ENCODE assay signal across 16 mouse cellular contexts in genomic region chr16:77760479-77760878, GRCm38 (mm10).
DNase-seq lines count a peak whose midpoint lies in the region; ATAC-seq and TF ChIP-seq lines count a peak whose summit lies in the region.
"Had no signal": no experiment of that assay in that cellular context is flagged by ENCODE, and none has a peak within 500 bp of the region (broad histone marks: within the 10 kb centered on the region; RNA-seq: fewer than 3 reads in every experiment).

No protein-coding gene starts in this region.

- peak overlapping the region; percentile 87 for H3K27ac ChIP-seq in forebrain, postnatal 0 days (ENCODE audit: low read depth, low read length)
- H3K27ac ChIP-seq in midbrain, embryonic 15.5 days = peak overlapping the region; percentile 78
- H3K27ac ChIP-seq in heart, adult 2 months = no peak overlapping the region
- H3K27ac ChIP-seq: embryonic facial prominence, embryonic 15.5 days; heart, embryonic 13.5 days; liver, embryonic 12.5 days had no signal

- no peak overlapping the region for H3K4me3 ChIP-seq in forebrain, postnatal 0 days (ENCODE audit: low read depth, low read length)
- no peak overlapping the region for H3K4me3 ChIP-seq in midbrain, embryonic 15.5 days
- H3K4me3 ChIP-seq in heart, adult 2 months = no peak overlapping the region
- H3K4me3 ChIP-seq: embryonic facial prominence, embryonic 15.5 days; heart, embryonic 13.5 days; liver, embryonic 12.5 days had no signal

- TF ChIP-seq CTCF in forebrain, postnatal 0 days (IDR thresholded peaks at IDR 0.05; ENCODE audit: low read depth) = no peak
- no peak for TF ChIP-seq CTCF in heart, adult 2 months (IDR thresholded peaks at IDR 0.05)

- ATAC-seq in frontal cortex, adult (ENCODE audit: low TSS enrichment) = peak; percentile 43; the same call in 1 of the 2 replicates
- peak; percentile 35 for ATAC-seq in forebrain, postnatal 0 days
- ATAC-seq in midbrain, embryonic 15.5 days (replicated peaks) = no peak
- ATAC-seq: liver, embryonic 12.5 days; lung, postnatal 0 days had no signal

- no peaks in the 10 kb centered on the region for H3K27me3 ChIP-seq in forebrain, postnatal 0 days (ENCODE audit: insufficient read depth, low read length)
- no peaks in the 10 kb centered on the region for H3K27me3 ChIP-seq in midbrain, embryonic 15.5 days (replicated peaks)
- no peaks in the 10 kb centered on the region for H3K27me3 ChIP-seq in heart, adult 2 months (ENCODE audit: control insufficient read depth, insufficient read depth, low read length)
- H3K27me3 ChIP-seq: embryonic facial prominence, embryonic 15.5 days; heart, embryonic 13.5 days; liver, embryonic 12.5 days had no signal

- 56% methylated on average over 4 of the region's 4 CpGs for WGBS in forebrain, postnatal 0 days
- WGBS in midbrain, embryonic 15.5 days = 78% methylated on average over 4 of the region's 4 CpGs
- 73% methylated on average over 4 of the region's 4 CpGs for WGBS in heart, adult 2 months

- no peak for TF ChIP-seq POLR2A in heart, adult 2 months (IDR thresholded peaks at IDR 0.05; ENCODE audit: insufficient read depth, low read depth, low read length)

- no peaks in the 10 kb centered on the region for H3K36me3 ChIP-seq in forebrain, postnatal 0 days (ENCODE audit: insufficient read depth)
- H3K36me3 ChIP-seq in midbrain, embryonic 15.5 days (replicated peaks) = no peaks in the 10 kb centered on the region
- H3K36me3 ChIP-seq in heart, adult 2 months (ENCODE audit: control insufficient read depth, insufficient read depth, low read length) = no peaks in the 10 kb centered on the region
- H3K36me3 ChIP-seq: embryonic facial prominence, embryonic 15.5 days; heart, embryonic 13.5 days; liver, embryonic 12.5 days had no signal

- peak overlapping the region; percentile 41; the same call in 1 of the 2 replicates for H3K4me2 ChIP-seq in forebrain, postnatal 0 days (ENCODE audit: low read depth)
- no peak overlapping the region for H3K4me2 ChIP-seq in midbrain, embryonic 15.5 days
- H3K4me2 ChIP-seq: embryonic facial prominence, embryonic 15.5 days; heart, embryonic 13.5 days; liver, embryonic 12.5 days had no signal

- no peak for DNase-seq in frontal cortex, postnatal 14 days (ENCODE audit: low spot score in 2 of 2)
- DNase-seq in cerebellum, adult 18-20 months = peak; percentile 9 to 11
- peak; percentile 43 for DNase-seq in forebrain, postnatal 0 days
- DNase-seq in heart, adult 2 months = no peak
- no peak for DNase-seq in kidney, postnatal 25 days
- no peak for DNase-seq in heart, adult 11 months
- DNase-seq: adrenal gland, postnatal 25 days; B cell, adult 2 months; kidney, postnatal 10 days; thymus, postnatal 36 days had no signal

- intact Hi-C loops in heart, adult 2 months (cut with DNase I) = no loop called here

- H3K9me3 ChIP-seq in forebrain, postnatal 0 days (ENCODE audit: low read length) = no peaks in the 10 kb centered on the region
- no peaks in the 10 kb centered on the region for H3K9me3 ChIP-seq in midbrain, embryonic 15.5 days
- H3K9me3 ChIP-seq: embryonic facial prominence, embryonic 15.5 days; heart, embryonic 13.5 days; liver, embryonic 12.5 days had no signal

- 0 out of 2 replicates have a peak overlapping the region, but pooled peaks have one; percentile 0 for H3K9ac ChIP-seq in forebrain, postnatal 0 days
- H3K9ac ChIP-seq in midbrain, embryonic 15.5 days = no peak overlapping the region
- H3K9ac ChIP-seq in heart, adult 2 months (ENCODE audit: low read depth, low read length) = no peak overlapping the region
- H3K9ac ChIP-seq: embryonic facial prominence, embryonic 15.5 days; heart, embryonic 13.5 days; liver, embryonic 12.5 days had no signal

- 0 out of 2 replicates have a peak, but pooled peaks cover 9% of the 10 kb centered on the region for H3K4me1 ChIP-seq in forebrain, postnatal 0 days (ENCODE audit: insufficient read depth)
- 0 out of 2 replicates have a peak, but pooled peaks cover 4% of the 10 kb centered on the region for H3K4me1 ChIP-seq in midbrain, embryonic 15.5 days
- H3K4me1 ChIP-seq in heart, adult 2 months (ENCODE audit: control insufficient read depth, insufficient read depth, low read length) = no peaks in the 10 kb centered on the region
- H3K4me1 ChIP-seq: embryonic facial prominence, embryonic 15.5 days; heart, embryonic 13.5 days; liver, embryonic 12.5 days had no signal

- no peaks in the 10 kb centered on the region for H3K79me2 ChIP-seq in heart, adult 2 months (replicated peaks; ENCODE audit: control insufficient read depth, insufficient read depth, low read length)

- no peak for TF ChIP-seq EP300 in heart, adult 2 months (IDR thresholded peaks at IDR 0.05; ENCODE audit: insufficient read depth, low read depth, low read length)

Comparison
In these comparisons a context has a peak if more than half of its experiments do, and no peak if none do; other contexts are left out.
1. DNase-seq: peak in cerebellum, adult 18-20 months (2 of 2) and forebrain, postnatal 0 days (single experiment); none in frontal cortex, postnatal 14 days (0 of 2), heart, adult 2 months (0 of 2), kidney, postnatal 25 days (0 of 2) and heart, adult 11 months (single experiment).